Mouse (Mus musculus) neutrophil, adult 59 days (primary cell): ENCODE measurements around the gene Spdya. TPM values are rescaled to one million over a fixed set of nuclear protein-coding genes. Genes with fewer than 3 reads are reported as not detected.

Experiments
- total RNA-seq, 2 experiments: library from RNA; stranded (reverse); gene quantifications; 1 replicate in 1 of 2; 2 replicates in 1 of 2; pipeline ENCODE4 v1.2.4; 2023

Spdya gene
- not detected for total RNA-seq

DNA sequence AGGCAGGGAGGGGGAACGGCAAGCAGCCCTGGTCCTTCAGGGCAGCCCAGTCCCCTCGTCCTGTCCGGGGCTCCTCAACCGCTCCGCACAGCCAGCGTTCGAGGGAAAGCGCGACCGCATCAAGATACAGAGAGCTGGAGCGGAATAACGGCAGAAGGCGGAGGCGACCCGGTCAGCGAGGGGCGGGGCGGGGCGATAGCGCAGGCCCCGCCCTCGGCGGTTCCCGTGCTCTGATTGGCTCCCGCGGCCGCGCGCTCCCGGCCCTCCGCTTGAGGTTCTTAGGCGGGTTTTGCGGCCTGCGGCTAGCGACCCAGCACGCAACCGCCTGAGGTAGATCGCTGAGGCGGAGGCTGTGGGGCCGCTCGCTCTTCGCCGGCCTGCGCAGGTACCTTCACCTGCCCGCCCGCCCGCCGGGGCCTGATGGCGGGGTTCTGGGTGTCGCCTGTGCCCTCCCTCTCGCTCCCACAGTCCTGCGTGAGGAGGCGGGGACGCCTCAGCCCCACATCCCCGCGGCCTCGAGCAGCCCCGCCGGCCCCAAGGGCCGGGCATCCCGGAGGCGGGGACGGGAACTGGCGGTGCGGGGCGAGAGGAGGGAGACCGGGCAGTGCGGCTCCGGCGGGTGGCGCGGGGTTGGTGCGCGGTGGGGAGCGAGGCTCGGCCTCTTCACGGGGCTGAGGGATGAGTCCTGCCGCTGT lies at the start of gene Spdya:
Gene Spdya (plus strand): TSS at position 305 of the 695 bp plus-strand sequence.

GRCm38 (mm10) chr17:71526711-71527564 lies 24.9 kb upstream of the Spdya start, which contains the start of gene Ndc80:
Ndc80 (minus strand) TSS chr17:71526857.

DNA sequence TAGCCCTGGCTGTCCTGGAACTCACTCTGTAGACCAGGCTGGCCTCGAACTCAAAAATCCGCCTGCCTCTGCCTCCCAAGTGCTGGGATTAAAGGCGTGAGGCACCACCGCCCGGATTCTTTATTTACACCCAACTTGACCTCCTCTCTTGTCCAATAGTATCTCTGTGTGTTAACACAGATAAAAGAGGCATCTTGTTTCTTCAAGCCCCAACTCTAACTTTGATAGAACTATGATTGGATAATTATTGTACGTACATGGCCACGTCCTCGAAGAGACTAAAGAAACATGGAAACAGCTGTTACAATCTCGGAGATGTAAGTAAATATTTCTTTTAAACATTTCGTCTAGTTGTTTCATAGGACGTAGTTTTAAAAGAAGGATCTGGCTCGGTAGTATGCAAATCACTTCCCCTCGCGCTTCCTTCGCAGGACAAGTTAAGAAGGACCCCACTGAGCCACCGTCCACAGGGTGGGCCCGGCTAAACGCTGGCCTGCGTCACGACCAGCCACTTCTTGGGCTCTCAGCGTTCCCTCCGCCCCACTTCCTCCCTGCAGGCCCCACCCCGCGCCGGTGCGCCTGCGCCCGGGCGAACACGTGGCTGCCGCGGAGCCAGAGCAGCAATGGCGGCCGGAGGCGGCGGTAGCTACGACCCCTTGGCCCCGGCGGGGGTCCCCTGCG lies 63.9 kb downstream of the Spdya start, which contains the start of gene Wdr43:
Gene Wdr43 (plus strand): TSS at position 258 of the 681 bp plus-strand sequence.

Other genes starting within 250 kb of the Spdya start
- gene Emilin2, start 240.1 kb upstream of the Spdya start, total RNA-seq = 100 to 1,000 TPM; 194 to 277 TPM
- 10 to 100 TPM; 12.7 to 13.2 TPM for gene Gm4707, start 92.1 kb upstream of the Spdya start, total RNA-seq
- 10 to 100 TPM; 76.3 to 81.9 TPM for gene Smchd1, start 76.7 kb upstream of the Spdya start, total RNA-seq
- 10 to 100 TPM; 29.2 to 33.0 TPM for gene Ndc80, start 25.2 kb upstream of the Spdya start, total RNA-seq
- gene Wdr43, start 63.8 kb downstream of the Spdya start, total RNA-seq = 10 to 100 TPM; 24.5 to 27.9 TPM
- gene Togaram2, start 121.2 kb downstream of the Spdya start, total RNA-seq = not detected
- not detected for gene Pcare, start 200.8 kb downstream of the Spdya start, total RNA-seq
- not detected for gene Clip4, start 216.4 kb downstream of the Spdya start, total RNA-seq